Mouse (Mus musculus): ENCODE measurements around the gene Ankrd9. TPM values are rescaled to one million over a fixed set of nuclear protein-coding genes. Genes with fewer than 3 reads are reported as not detected.
A peak's percentile ranks its signal among the peaks of the same experiment; 100 is the strongest.

Ankrd9 gene
- polyA plus RNA-seq, 1 experiment from 2014 or later = 32.9 TPM

DNA sequence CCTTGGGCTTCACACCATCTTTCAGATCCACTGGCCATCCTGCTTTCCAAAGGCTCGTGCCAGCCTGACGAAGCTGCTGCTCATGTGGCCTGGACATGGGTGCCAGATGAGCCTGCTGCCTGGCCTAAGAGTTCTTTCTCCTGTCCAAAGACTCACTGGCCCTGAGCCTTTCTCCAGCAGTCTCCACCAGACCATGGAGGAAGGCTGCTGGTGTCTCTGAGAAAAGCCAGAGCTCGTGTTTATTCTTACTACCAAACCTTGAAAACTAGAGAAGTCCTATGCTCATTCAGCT is 30.0 kb downstream of the Ankrd9 start:
- no peak for ATAC-seq (replicated peaks; ENCODE audit: low FRiP score)
- Histone ChIP-seq H3K9ac (ENCODE audit: low read depth, low read length) (no peak overlapping the region), H3K36me3 (ENCODE audit: control insufficient read depth, insufficient read depth, low read length) (peaks cover 8% of the 10 kb centered on the region; the same call in 1 of the 2 replicates), H3K4me2 (no peak overlapping the region), H3K4me3 (ENCODE audit: low read depth, low read length) (no peak overlapping the region), H3K27ac (ENCODE audit: low read depth, low read length) (no peak overlapping the region), H3K4me1 (replicated peaks; ENCODE audit: control insufficient read depth, insufficient read depth, low read length) (peaks cover 4% of the 10 kb centered on the region), H3K9me3 (ENCODE audit: control insufficient read depth, low read length) (no peaks in the 10 kb centered on the region), H3K27me3 (replicated peaks; ENCODE audit: control insufficient read depth, insufficient read depth, low read length) (no peaks in the 10 kb centered on the region)
- WGBS = 90% methylated on average over 3 of the region's 3 CpGs
- DNase-seq (ENCODE audit: low spot score) = no peak

DNA sequence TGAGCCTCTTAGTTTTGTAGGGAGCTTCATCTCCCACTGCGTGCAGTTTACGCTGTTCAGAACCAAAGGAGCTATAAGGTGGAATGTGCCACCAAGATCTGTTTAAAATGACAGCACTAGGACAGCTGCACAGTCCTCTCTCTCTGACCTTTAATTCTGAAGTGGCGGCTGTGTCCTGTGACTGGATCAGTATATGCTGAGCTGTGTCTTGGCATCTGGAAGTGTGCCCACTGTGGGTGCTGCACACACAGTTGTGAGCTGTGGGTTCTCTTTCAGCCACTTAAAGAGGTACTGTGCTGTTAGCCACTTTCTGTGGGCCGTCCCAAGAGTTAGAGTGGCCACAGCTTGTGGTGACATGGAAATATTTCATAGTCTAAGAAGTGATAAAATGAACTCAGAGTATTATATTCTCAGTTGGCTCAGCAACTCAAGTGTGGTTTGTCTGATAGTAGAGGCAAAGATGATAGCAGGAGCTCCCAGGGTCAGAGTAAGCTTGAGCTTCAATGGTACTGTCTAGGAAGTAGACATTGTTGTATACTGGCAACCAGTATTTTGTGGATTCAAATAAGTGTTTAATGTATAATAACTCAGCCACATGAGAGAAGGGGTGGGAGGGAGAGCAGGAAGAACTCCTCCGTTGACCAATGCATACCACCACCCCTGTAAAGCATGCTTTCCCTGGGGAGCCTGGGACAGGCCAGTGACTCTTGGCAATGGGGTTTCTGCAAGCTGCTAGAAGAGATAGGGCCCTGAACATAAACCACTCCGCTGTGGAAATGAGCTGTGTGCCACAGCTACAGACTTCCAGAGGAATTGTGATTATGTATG is 30.5 kb downstream of the Ankrd9 start:
- WGBS = 88% methylated on average over 6 of the region's 6 CpGs
- no peaks in the 10 kb centered on the region for H3K4me1 ChIP-seq (replicated peaks; ENCODE audit: control insufficient read depth, insufficient read depth, low read length)
- H3K4me3 ChIP-seq (ENCODE audit: low read depth, low read length) = no peak overlapping the region
- no peak for DNase-seq (ENCODE audit: low spot score)
- H3K27me3 ChIP-seq (replicated peaks; ENCODE audit: control insufficient read depth, insufficient read depth, low read length) = no peaks in the 10 kb centered on the region
- H3K36me3 ChIP-seq (ENCODE audit: control insufficient read depth, insufficient read depth, low read length) = peaks cover 8% of the 10 kb centered on the region; the same call in 1 of the 2 replicates
- H3K9ac ChIP-seq (ENCODE audit: low read depth, low read length) = no peak overlapping the region
- H3K4me2 ChIP-seq = no peak overlapping the region
- H3K27ac ChIP-seq (ENCODE audit: low read depth, low read length) = no peak overlapping the region
- H3K9me3 ChIP-seq (ENCODE audit: control insufficient read depth, low read length) = no peaks in the 10 kb centered on the region
- no peak for ATAC-seq (replicated peaks; ENCODE audit: low FRiP score)

- peaks cover 10% of the 10 kb centered on the region for H3K36me3 ChIP-seq (ENCODE audit: control insufficient read depth, insufficient read depth, low read length)
- 88% methylated on average over 7 of the region's 7 CpGs for WGBS
- H3K9ac ChIP-seq (ENCODE audit: low read depth, low read length) = no peak overlapping the region
- no peak for DNase-seq (ENCODE audit: low spot score)
- no peak for ATAC-seq (replicated peaks; ENCODE audit: low FRiP score)
- no peaks in the 10 kb centered on the region for H3K9me3 ChIP-seq (ENCODE audit: control insufficient read depth, low read length)
- H3K27ac ChIP-seq (ENCODE audit: low read depth, low read length) = no peak overlapping the region
- H3K4me3 ChIP-seq (ENCODE audit: low read depth, low read length) = no peak overlapping the region
- H3K4me2 ChIP-seq = no peak overlapping the region
- no peaks in the 10 kb centered on the region for H3K4me1 ChIP-seq (replicated peaks; ENCODE audit: control insufficient read depth, insufficient read depth, low read length)
- no peaks in the 10 kb centered on the region for H3K27me3 ChIP-seq (replicated peaks; ENCODE audit: control insufficient read depth, insufficient read depth, low read length)
Measured at GRCm38 (mm10) chr12:110946216-110946615, 32.6 kb downstream of the Ankrd9 start.

GRCm38 (mm10) chr12:110940869-110941268 is 38.0 kb downstream of the Ankrd9 start:
- DNase-seq (ENCODE audit: low spot score) (no peak), ATAC-seq (replicated peaks; ENCODE audit: low FRiP score) (no peak)
- Histone ChIP-seq H3K27me3 (replicated peaks; ENCODE audit: control insufficient read depth, insufficient read depth, low read length) (no peaks in the 10 kb centered on the region), H3K4me1 (replicated peaks; ENCODE audit: control insufficient read depth, insufficient read depth, low read length) (0 out of 2 replicates have a peak, but pooled peaks cover 2% of the 10 kb centered on the region), H3K9me3 (ENCODE audit: control insufficient read depth, low read length) (no peaks in the 10 kb centered on the region), H3K9ac (ENCODE audit: low read depth, low read length) (no peak overlapping the region), H3K36me3 (ENCODE audit: control insufficient read depth, insufficient read depth, low read length) (peaks cover 14% of the 10 kb centered on the region), H3K4me2 (no peak overlapping the region), H3K4me3 (ENCODE audit: low read depth, low read length) (no peak overlapping the region), H3K27ac (ENCODE audit: low read depth, low read length) (no peak overlapping the region)
- 91% methylated on average over 3 of the region's 3 CpGs for WGBS

GRCm38 (mm10) chr12:110939385-110939784 is 39.5 kb downstream of the Ankrd9 start:
- H3K4me2 ChIP-seq = no peak overlapping the region
- H3K27ac ChIP-seq (ENCODE audit: low read depth, low read length) = no peak overlapping the region
- H3K4me3 ChIP-seq (ENCODE audit: low read depth, low read length) = no peak overlapping the region
- ATAC-seq (replicated peaks; ENCODE audit: low FRiP score) (no peak), DNase-seq (ENCODE audit: low spot score) (no peak)
- 0 out of 2 replicates have a peak, but pooled peaks cover 2% of the 10 kb centered on the region for H3K4me1 ChIP-seq (replicated peaks; ENCODE audit: control insufficient read depth, insufficient read depth, low read length)
- H3K9ac ChIP-seq (ENCODE audit: low read depth, low read length) = no peak overlapping the region
- WGBS = 91% methylated on average over 5 of the region's 5 CpGs
- H3K27me3 ChIP-seq (replicated peaks; ENCODE audit: control insufficient read depth, insufficient read depth, low read length) = no peaks in the 10 kb centered on the region
- H3K36me3 ChIP-seq (ENCODE audit: control insufficient read depth, insufficient read depth, low read length) = peaks cover 11% of the 10 kb centered on the region
- H3K9me3 ChIP-seq (ENCODE audit: control insufficient read depth, low read length) = no peaks in the 10 kb centered on the region

GRCm38 (mm10) chr12:110937496-110937895 is 41.3 kb downstream of the Ankrd9 start:
- H3K4me1 ChIP-seq (replicated peaks; ENCODE audit: control insufficient read depth, insufficient read depth, low read length) = 0 out of 2 replicates have a peak, but pooled peaks cover 2% of the 10 kb centered on the region
- 88% methylated on average over 5 of the region's 5 CpGs for WGBS
- peaks cover 17% of the 10 kb centered on the region for H3K36me3 ChIP-seq (ENCODE audit: control insufficient read depth, insufficient read depth, low read length)
- H3K9me3 ChIP-seq (ENCODE audit: control insufficient read depth, low read length) = no peaks in the 10 kb centered on the region
- no peak overlapping the region for H3K27ac ChIP-seq (ENCODE audit: low read depth, low read length)
- ATAC-seq (replicated peaks; ENCODE audit: low FRiP score) (no peak), DNase-seq (ENCODE audit: low spot score) (no peak)
- H3K4me3 ChIP-seq (ENCODE audit: low read depth, low read length) = no peak overlapping the region
- no peaks in the 10 kb centered on the region for H3K27me3 ChIP-seq (replicated peaks; ENCODE audit: control insufficient read depth, insufficient read depth, low read length)
- H3K4me2 ChIP-seq = no peak overlapping the region
- no peak overlapping the region for H3K9ac ChIP-seq (ENCODE audit: low read depth, low read length)

DNA sequence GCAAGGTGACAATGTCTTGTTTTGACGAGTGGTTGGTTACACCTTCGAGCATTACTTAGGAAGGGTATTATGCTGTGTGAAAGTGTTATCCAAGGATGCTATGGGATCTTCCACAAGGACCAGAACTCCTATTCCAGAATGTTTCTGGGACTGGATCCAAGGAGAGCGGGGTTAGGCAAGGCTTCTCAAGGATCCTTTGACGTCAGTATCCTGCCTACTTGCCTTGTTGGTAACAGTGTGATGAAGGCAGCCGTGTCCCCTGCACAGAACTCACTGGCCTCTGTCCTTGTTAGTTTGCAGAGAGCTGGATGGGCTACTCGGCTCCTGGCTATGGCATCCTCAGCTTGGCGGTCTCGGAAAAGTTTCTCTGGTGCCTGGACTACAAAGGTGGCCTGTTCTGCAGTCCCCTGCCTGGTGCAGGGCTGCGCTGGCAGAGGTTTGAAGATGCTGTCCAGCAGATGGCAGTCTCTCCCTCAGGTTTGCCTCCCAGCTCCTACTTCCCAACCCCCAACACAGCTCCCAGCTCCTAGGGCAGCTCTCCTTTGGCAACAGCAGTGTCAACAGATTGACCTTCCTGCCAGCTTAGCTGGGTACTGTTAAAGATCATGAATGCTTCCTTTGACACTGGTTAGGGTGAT is 42.7 kb downstream of the Ankrd9 start:
- ATAC-seq (replicated peaks; ENCODE audit: low FRiP score) (peak; percentile 84), DNase-seq (ENCODE audit: low spot score) (peak; percentile 64)
- Histone ChIP-seq H3K27me3 (replicated peaks; ENCODE audit: control insufficient read depth, insufficient read depth, low read length) (no peaks in the 10 kb centered on the region), H3K4me2 (no peak overlapping the region), H3K36me3 (ENCODE audit: control insufficient read depth, insufficient read depth, low read length) (peaks cover 19% of the 10 kb centered on the region; the same call in 1 of the 2 replicates), H3K4me1 (replicated peaks; ENCODE audit: control insufficient read depth, insufficient read depth, low read length) (0 out of 2 replicates have a peak, but pooled peaks cover 2% of the 10 kb centered on the region), H3K9ac (ENCODE audit: low read depth, low read length) (no peak overlapping the region), H3K4me3 (ENCODE audit: low read depth, low read length) (no peak overlapping the region), H3K27ac (ENCODE audit: low read depth, low read length) (no peak overlapping the region), H3K9me3 (ENCODE audit: control insufficient read depth, low read length) (no peaks in the 10 kb centered on the region)
- WGBS = 71% methylated on average over 9 of the region's 9 CpGs

DNA sequence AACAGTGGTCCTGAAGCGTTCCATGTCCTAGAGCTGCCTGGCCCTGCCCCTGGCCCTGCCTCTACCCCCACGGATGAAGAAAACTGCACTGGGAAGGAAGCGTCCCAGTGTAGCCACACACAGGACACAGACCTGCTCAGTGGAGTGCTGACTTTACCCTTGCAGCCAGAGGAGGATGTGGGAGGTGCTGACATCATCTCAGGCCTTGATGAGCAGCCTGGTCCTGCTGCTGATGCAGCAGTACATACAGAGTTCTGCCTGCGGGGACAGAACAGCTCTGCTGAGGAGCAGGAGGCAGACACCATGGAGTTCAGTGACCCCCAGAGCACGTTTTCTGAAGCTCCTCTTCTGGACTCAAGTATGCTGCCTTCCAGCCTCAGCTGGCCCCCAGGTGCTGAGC is 46.0 kb downstream of the Ankrd9 start:
- ATAC-seq (replicated peaks; ENCODE audit: low FRiP score) = no peak
- Histone ChIP-seq H3K4me3 (ENCODE audit: low read depth, low read length) (no peak overlapping the region), H3K4me1 (replicated peaks; ENCODE audit: control insufficient read depth, insufficient read depth, low read length) (0 out of 2 replicates have a peak, but pooled peaks cover 2% of the 10 kb centered on the region), H3K4me2 (no peak overlapping the region), H3K36me3 (ENCODE audit: control insufficient read depth, insufficient read depth, low read length) (peaks cover 10% of the 10 kb centered on the region; the same call in 1 of the 2 replicates), H3K9me3 (ENCODE audit: control insufficient read depth, low read length) (no peaks in the 10 kb centered on the region), H3K27ac (ENCODE audit: low read depth, low read length) (no peak overlapping the region), H3K27me3 (replicated peaks; ENCODE audit: control insufficient read depth, insufficient read depth, low read length) (no peaks in the 10 kb centered on the region), H3K9ac (ENCODE audit: low read depth, low read length) (no peak overlapping the region)
- 69% methylated on average over 5 of the region's 5 CpGs for WGBS
- no peak for DNase-seq (ENCODE audit: low spot score)
